8 mouse cellular contexts compared by ENCODE assay signal in the genomic region with DNA sequence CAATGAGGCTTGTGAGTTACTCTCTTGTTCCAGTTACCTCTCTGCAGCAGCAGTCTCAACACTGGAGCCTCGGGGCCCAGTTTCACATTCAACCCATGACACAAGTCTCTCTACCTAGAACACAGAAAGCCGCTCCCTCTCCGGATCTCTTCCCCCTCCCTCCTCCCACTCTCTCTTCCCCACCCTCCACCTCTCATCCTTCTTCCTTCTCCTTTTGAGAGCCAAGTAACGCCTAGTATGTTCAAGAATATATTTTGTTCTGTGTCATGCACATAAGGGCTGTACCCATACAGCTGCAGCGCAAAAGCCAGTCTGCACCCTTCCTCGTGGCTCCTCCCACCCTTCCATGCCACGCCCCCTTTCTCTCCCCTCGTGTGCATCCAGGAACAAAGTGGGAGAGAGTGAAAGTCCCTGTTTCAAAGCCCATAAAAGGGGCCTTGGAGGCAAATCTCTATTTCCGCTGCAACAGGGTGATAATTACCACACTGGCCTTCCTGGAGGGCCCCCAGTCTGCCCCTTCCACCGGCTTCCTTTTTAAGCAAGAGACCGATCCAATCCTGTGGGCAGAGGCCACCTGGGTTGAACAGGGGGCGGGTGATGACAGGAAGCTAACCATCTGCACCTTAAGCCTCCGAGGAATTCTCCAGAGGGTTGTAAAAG.
DNase-seq lines count a peak whose midpoint lies in the region; ATAC-seq and TF ChIP-seq lines count a peak whose summit lies in the region.

No protein-coding gene starts in this region.

- peak; percentile 58; the same call in 1 of the 2 replicates for ATAC-seq in heart, embryonic 15.5 days (replicated peaks; ENCODE audit: insufficient number of reproducible peaks, insufficient read depth, low FRiP score, low read depth)
- ATAC-seq in liver, embryonic 12.5 days = peak; percentile 48; the same call in 1 of the 2 replicates

- no peak for TF ChIP-seq POLR2A in brain, embryonic 14.5 days (IDR thresholded peaks at IDR 0.05; ENCODE audit: borderline replicate concordance, extremely low read depth, insufficient read depth, insufficient read length, poor library complexity, severe bottlenecking)

- peak overlapping the region; percentile 47 for H3K4me2 ChIP-seq in heart, embryonic 15.5 days
- peak overlapping the region; percentile 32 for H3K4me2 ChIP-seq in liver, embryonic 12.5 days

- peak overlapping the region; percentile 85 for H3K27ac ChIP-seq in heart, embryonic 15.5 days
- no peak overlapping the region for H3K27ac ChIP-seq in liver, embryonic 12.5 days

- peaks cover 29% of the 10 kb centered on the region for H3K4me1 ChIP-seq in heart, embryonic 15.5 days (replicated peaks)
- no peaks in the 10 kb centered on the region for H3K4me1 ChIP-seq in liver, embryonic 12.5 days

- H3K9ac ChIP-seq in heart, embryonic 15.5 days = peak overlapping the region; percentile 38; the same call in 1 of the 2 replicates
- no peak overlapping the region for H3K9ac ChIP-seq in liver, embryonic 12.5 days

- H3K27me3 ChIP-seq in heart, embryonic 15.5 days = no peaks in the 10 kb centered on the region
- H3K27me3 ChIP-seq in liver, embryonic 12.5 days (replicated peaks) = no peaks in the 10 kb centered on the region

- 9% methylated on average over 13 of the region's 13 CpGs for WGBS in heart, embryonic 15.5 days
- 11% methylated on average over 13 of the region's 13 CpGs for WGBS in liver, embryonic 12.5 days (ENCODE audit: insufficient replicate concordance)

- DNase-seq in left cerebral cortex, adult 18-20 months (ENCODE audit: low spot score in 2 of 2) = peak; percentile 41 to 57
- no peak for DNase-seq in left cerebral cortex, adult 9 months (ENCODE audit: low spot score in 2 of 2)
- peak; percentile 59 for DNase-seq in brain, embryonic 14.5 days (ENCODE audit: low read depth)
- no peak for DNase-seq in urinary bladder, postnatal 36 days (ENCODE audit: low spot score in 2 of 2)
- no peak for DNase-seq in urinary bladder, adult 18-20 months (ENCODE audit: low spot score in 2 of 2)
- DNase-seq in spleen, postnatal 4 days (ENCODE audit: low spot score in 2 of 2) = no peak

- TF ChIP-seq CTCF in brain, embryonic 14.5 days (IDR thresholded peaks at IDR 0.05; ENCODE audit: borderline replicate concordance, extremely low read depth, insufficient read depth, insufficient read length) = no peak

- H3K4me3 ChIP-seq in heart, embryonic 15.5 days = peak overlapping the region; percentile 23; the same call in 1 of the 2 replicates
- no peak overlapping the region for H3K4me3 ChIP-seq in liver, embryonic 12.5 days

- H3K9me3 ChIP-seq in heart, embryonic 15.5 days (replicated peaks) = no peaks in the 10 kb centered on the region
- no peaks in the 10 kb centered on the region for H3K9me3 ChIP-seq in liver, embryonic 12.5 days (replicated peaks)

- 0 out of 2 replicates have a peak, but pooled peaks cover 5% of the 10 kb centered on the region for H3K36me3 ChIP-seq in heart, embryonic 15.5 days
- no peaks in the 10 kb centered on the region for H3K36me3 ChIP-seq in liver, embryonic 12.5 days

Comparison
In these comparisons a context has a peak if more than half of its experiments do, and no peak if none do; other contexts are left out.
1. DNase-seq: peak in left cerebral cortex, adult 18-20 months (2 of 2) and brain, embryonic 14.5 days (single experiment); none in left cerebral cortex, adult 9 months (0 of 2), urinary bladder, postnatal 36 days (0 of 2), urinary bladder, adult 18-20 months (0 of 2) and spleen, postnatal 4 days (0 of 2).